Mouse (Mus musculus) naive thymus-derived CD4-positive, alpha-beta T cell, adult 2 months (primary cell): ENCODE data around the gene Polr1c.
A peak's percentile ranks its signal among the peaks of the same experiment; 100 is the strongest.

ENCODE experiments used
- DNase-seq: peaks from one replicate; pipeline ENCODE4 v3.0.0-alpha.2; 2011; ENCODE audit warnings: low read depth

The Polr1c gene

DNA sequence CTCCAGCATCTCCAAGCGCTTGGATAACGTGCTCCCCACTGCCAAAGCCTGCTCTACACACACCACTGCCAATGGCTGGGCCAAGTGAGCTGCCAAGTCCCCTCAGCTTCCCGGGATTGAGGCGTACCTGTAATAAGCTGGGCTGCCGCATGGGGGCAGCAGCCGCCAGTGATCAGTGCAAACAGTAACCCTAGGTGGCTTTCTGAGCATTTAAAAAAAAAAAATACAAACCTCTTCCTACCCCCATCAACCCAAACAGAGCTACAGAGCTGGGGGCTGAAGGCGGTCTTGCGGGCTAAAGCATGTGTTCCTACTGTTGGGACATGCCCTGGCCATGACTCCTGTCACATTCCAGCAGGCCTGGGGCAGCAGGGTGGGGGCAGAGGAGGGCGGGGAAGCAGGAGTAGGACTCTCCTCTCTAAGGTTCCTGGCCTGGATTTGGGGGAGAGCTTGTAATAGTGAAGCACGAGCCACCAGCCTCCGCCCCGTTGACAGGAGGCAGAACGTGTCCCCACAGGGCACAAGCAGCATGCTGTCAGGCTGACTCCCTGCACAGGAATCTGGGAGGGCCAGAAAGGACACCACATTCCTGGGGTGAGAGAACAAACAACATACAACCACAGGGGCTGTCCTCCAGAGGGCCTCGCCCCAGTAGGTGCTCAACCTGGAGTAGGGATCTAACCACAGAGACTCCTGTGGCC lies 18.2 kb upstream of the Polr1c start:
- DNase-seq, result peak; percentile 82

DNA sequence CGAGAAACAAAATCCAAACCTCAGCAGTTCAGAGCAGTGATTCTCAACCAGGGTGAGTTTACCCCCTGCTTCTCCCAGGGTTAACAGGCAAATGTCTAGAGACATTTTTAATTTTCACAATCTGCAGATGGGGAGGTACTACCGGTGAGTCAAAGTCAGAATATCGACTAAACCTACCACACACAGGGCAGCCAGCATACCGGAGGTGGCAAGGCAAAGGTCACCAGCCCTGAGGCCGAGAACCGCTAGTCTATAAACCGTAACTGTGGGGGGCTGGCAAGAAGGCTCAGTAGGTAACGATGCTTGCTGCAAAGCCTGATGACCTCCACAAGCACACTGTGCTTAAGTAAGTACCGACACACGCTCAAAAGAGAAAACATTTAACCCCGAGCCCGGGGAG lies 17.6 kb upstream of the Polr1c start:
- DNase-seq, result no peak

DNA sequence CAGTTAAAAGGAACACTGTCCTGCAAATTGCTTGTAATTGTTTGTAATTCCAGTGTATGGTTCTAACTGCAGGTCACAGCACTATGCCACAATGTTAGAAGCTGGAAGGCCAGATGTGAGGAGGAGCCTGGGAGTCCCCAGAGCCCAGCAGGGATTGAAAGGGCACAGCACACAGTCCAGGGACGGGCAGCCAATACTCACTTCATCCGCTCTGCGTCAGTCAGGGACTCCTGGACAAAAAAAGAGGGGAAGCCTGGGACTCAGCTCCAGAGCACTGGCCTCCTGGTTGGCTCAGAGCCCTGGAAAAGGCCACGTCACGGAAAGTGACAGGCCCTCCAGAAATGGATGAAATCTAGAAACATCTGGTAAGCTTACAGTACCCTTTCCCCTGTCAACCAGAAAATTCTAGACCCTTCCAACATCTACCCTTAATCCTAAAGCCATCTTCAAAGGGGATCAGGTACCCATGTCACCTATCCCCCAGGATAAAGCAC lies 14.4 kb upstream of the Polr1c start:
- no peak for DNase-seq

DNA sequence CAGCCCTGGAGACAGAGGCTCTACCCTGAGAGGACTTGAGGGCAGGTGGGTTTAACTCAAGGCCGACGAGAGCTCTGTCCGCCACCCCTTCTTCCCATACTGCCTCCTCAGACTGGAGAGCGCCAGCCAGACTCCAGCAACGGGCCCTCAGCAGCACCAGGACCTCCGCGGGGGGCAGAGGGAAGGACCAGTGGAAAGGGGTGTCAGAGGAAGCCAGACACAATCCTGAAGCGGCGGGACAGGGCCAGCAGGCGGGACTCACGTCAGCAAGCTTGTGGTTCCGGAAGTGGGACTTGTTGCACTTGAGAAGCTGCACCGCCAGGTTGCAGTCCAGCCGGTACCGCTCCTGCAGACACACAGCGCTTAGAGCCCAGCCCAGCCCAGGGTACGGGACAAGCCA lies 11.8 kb upstream of the Polr1c start:
- DNase-seq, result no peak

DNA sequence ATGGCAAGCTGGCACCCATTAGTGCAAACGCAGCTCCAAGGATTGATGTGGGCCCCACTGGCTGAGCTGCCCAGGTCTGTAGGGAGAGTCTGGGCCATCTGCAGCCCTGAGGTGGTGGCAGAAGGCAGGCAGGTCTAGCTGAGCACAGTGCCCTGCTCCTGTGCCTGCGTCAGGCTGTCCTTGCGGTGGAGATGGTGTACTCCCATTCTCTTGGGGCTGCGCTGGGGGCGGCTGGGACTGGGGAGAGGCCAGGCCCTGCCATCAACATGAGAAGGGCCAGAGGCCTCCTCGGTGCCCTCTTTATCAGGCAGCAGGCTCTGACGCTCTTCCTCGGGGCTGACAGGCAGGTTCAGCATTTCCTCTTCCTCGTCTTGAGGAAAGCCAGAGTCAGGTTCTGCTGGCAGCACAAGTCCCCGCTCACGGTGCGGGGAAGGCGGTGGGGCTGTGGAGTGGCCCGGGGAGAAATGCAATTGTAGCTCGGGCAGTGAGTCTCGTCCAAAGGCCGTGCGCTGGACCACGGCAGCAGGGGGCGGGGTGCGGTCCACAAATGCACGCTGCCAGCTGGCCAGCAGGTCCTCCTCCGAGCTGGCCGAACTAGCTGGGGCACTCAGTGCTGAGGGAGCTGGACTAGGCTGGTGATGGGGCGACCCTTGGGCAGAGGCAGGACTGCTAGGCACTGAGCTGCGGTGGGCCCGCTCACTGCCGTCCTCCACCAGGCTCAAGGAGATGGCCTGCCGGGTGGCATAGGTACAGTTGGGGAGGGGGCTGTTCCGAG lies 10.6 kb upstream of the Polr1c start:
- no peak for DNase-seq

DNA sequence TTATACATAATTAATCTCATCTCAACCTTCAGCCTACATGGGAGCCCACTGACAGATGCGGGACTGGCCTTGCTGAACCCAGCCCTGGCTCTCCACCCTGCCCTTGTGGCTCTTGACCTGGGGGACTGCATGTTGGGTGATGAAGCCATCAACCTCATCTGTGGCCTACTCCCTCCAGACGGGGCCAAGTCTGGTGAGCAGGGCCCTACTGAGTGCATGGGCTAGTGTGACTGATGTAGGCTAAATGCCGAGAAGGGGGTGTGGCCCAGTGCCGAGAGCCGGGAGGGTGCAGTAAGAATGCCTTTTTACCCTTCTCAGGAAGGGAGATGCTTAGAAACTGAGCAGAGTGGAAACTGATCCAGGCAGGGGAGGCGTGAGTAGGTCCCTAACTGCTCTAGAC lies 7.3 kb upstream of the Polr1c start:
- DNase-seq, result no peak

DNA sequence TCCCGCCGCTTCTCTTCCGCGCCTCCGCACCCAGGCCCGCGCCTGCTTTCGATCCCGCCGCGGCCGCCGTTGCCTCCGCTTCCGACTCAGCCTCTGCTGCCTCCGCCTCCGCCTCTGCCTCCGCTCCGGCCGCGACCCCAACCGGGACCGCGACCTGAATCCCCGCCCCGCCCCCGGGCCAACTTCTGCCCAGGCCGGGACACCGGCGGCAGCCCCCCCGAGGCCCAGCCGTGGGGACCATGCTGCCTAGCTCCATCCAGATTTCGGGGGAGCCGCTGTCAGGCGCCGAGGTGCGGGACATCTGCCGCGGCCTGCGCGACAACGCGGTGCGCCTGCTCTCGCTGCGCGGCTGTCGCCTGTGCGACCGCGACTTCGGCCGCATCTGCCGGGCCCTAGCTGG lies 6.3 kb upstream of the Polr1c start:
- no peak for DNase-seq

DNA sequence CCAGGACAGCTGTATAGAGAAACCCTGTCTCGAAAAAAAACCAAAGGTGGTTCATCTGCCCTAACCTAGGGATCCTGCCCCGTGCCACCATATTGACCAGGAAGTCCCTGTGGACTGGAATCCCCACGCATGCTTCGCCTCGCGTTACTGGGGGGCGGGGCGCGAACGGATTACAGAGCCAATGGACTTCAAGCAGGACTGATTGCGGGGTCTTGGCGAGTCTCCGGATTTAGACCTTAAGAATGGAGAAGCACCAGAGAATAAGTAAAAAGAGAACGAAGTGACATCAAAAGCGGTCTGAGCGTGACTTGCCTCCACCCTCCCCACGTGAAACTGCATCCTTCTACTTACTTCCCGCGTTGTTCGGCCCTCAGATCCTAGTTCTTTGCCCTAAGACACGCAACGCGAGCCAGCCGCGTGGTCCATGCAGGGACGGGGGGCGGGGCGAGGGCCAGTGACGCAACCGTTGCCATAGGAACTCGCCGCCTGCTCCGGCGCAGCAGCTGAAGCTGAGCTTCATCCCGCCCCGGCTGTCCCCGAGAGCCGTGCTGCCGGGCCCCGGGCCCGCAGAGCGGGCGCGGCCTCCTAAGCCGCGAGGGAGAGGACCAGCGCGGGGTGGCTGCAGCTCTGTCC lies 5.7 kb upstream of the Polr1c start, which contains the start of gene Lrrc73:
Gene Lrrc73, plus strand, starts transcription at position 80 of the 633 bp plus-strand sequence.
- peak; percentile 93 for DNase-seq

DNA sequence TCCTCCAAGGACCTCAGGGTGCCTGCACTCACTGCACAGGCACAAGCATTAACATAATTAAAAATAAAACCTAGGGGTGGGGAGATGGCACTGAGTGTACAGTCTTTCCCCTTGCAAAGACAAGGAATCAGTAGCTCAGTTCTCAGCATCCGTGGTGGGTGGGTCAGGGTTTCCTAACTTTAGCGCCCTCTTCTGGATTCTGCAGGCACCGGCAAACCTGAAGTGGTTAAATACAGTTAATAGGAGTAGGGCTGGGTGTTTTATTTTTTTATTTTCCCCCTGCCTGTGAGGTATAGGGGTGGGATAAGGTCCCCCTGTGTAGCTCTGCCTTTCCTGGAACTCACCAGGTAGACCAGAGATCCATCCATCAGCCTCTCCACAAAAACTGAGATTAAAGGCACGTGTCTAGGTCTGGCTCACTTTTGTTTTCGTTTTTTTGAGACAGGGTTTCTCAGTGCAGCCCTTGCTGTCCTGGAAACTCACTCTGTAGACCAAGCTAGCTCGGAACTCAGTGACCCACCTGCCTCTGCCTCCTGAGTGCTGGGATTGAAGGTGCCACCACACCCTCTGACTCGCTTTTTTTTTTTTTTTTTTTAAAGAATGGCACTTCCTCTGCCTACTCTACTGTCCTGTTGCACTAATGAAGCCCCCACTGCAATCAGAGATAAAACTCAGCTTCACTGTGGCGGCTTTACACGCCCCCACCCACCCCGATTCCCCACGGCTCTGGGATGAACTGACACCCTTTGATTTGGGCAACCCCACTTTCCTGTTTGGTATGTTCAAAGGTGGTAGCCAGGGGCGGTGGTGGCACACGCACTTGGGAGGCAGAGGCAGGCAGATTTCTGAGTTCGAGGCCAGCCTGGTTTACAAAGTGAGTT lies 5.0 kb upstream of the Polr1c start:
- DNase-seq, result peak; percentile 67

DNA sequence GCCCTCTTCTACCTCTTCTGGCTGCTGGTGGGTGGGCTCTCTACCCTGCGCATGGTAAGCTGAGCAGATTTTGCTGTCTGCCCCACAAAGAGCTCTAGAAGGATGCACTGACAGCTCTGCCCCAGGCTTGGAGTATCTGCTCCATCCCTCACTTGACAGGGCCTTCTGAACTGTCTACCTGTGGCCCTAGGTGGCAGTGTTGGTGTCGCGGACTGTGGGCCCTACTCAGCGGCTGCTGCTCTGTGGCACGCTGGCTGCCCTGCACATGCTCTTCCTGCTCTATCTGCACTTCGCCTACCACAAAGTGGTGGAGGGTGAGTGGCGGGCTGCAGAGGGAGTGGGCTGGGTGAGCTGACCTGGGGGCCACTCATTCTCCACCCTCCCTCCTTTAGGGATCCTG lies 3.3 kb upstream of the Polr1c start:
- peak; percentile 38 for DNase-seq

DNA sequence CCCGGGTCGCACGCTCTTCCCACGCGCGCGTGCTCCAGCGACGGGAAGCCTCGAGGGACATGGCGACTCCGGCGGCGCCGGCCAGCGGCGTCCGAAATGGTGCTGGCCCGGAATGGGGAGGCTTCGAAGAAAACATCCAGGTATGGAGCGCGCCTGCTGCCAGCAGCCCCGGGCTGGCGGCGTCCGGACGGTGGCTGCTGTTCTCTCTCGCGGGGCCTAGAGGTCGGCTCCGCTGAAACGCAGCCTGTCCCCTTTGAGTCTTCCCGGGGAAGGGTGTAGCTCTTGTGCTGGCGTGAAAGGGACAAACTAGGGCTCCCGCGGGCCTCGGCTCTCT lies 302 bp upstream of the Polr1c start:
- no peak for DNase-seq

DNA sequence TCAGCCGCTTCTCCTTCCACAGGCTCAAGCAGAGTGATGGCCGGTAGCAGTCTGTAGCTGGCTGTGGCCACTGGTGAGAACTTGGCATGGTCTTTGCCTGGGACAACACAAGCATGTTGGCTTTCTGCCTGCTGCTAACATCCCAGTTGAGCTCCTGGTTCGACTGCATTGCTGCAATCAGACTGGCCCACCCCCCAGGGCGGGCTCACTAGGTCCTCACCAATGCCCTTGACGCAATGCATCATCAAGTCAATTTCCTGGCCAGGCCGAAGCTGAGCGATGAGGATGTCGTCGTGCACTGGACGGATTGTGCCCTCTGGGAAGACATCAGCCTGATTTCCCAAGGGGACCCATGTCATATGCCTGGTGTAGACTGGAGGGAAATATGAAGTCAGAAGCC lies 3.3 kb downstream of the Polr1c start:
- DNase-seq, result no peak

DNA sequence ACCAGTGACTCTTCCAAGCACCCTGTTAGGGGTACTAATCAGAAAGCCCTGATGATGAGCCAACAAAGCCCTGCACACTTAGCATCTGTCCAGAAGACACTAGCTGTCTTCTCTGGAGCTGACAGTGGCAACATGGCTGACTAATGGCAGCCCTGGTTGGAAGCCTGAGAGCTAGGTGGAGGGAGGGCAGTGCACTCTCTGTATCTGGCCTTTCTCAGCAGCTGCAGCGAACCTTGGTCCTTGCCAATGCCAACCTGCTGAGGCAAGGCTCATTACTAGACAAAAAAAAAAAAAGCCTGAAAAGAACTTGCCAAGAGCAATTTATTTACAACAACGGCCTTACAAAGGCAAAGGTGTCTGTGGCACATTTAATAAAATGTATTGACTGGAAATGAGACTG lies 4.2 kb downstream of the Polr1c start:
- no peak for DNase-seq

DNA sequence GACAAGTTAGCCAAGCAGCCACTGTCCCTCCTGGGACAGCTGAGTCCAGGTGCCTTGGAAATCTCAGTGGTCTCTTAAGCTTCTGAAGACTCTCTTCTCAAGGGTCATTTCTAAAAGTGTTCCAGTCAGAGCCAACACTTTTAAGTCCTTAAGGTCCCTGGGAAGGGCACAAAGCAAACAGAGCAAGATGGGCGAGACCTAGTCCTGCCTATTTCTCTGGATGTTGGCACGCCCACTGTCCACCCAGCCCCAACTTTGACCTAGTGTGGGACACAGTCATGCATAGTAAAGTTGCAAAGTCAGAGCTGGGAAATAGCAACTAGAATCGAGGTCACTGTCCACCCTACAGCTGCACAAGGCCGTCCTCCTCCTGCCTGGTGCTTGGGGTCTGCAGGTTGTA lies 4.9 kb downstream of the Polr1c start:
- DNase-seq, result no peak

DNA sequence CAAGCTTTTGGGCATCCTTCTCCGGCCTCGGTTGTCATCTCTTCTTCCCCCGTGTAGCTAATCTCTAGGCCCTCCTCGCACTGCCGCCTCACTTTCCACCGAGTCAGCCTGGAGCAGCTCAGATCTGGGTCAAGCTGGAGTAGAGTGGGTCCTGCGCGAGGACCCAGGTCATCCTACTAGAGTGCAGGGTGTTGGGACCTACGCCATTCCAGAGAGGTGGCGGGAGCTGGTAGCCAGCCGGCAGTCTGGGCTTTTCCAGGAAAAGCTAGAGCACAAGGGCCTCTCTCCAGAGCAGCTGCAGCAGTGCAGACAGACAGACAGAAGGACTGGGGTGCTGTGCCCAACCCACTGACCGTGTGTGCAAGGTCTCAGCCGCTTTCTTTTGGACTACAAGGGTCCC lies 5.6 kb downstream of the Polr1c start:
- DNase-seq, result no peak

DNA sequence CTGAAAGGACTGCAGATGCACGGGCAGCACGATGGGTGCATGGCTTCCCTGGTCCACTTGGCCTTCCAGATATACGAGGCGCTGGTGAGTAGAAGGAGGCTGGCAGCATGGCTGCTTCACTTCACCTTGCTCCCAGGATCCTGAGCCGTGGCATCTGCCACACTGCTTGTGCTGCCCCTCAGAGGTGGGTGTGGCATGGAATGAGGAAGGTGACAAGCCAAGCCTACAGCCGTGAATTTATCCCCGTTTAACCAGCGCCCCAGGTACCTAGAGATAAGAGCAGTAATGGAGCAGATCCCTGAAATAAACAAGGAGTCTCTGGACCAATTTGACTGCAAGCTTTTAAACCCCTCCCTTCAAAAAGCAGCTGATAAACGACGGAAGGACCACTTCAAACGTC lies 6.4 kb downstream of the Polr1c start:
- no peak for DNase-seq

DNA sequence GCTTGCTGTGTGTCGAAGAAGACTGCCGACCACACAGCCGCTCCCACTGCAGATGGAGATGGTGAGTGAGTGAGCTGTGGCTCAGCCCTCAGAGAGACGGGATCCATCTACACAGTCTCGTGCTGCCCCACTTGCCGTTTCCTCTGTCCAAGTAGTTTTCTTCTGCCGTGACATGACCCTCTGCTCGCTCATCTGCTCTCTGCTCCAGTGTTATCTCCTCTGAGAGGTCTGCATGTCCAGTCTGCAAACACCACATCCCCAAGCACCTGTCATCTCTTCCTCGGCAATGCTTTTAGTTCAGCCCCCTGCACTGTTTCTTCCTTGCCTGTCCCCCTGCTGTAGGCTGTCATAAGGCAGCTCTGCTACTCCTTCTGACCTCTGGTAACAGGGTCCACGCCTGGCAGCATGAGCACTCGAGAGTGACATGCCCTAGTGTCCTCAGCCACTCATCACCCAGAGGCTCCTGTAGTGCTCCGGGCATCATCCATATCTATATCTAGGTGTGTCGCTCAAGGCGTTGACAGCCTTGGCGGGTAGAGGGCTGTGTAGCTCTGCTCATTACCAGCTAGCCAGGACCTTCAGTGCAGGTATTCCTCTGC lies 8.2 kb downstream of the Polr1c start:
- DNase-seq, result no peak

DNA sequence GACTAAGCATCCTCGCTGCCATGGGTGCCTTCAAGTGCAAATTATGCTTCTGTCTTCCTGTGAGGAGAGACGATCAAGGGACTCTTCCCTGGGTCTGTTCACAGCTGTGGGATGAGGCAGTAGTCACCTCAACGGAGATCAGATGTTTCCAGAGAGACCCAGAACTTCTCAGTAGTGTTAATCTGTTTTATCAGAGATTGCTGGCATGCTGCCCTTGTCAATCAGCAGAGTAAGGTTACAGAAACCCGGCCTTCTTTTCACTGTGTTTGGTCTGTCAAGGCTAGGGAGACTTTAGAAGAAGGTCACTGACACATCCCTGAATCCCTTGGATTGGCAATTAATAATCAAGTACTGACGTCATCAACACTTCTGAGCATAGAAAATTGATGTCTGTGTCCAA lies 10.4 kb downstream of the Polr1c start:
- no peak for DNase-seq

DNA sequence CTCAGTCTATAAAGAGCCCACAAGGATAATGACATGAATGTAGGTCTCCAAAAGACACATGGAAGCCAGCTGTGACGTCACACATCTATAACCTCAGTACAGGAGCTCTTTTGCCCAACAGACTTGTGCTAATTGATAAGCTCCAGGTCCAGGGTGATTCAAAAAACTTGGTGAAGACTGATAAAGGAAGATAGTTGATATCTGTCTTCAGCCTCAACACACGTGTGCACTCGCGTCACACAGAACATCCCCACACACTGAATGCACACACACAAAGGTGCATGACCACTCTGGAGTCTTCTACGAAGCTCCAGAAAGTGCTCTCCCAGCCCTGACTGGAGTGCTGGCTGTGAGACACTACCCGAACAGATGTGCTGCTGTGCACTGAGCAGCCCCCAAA lies 10.8 kb downstream of the Polr1c start:
- DNase-seq, result no peak

DNA sequence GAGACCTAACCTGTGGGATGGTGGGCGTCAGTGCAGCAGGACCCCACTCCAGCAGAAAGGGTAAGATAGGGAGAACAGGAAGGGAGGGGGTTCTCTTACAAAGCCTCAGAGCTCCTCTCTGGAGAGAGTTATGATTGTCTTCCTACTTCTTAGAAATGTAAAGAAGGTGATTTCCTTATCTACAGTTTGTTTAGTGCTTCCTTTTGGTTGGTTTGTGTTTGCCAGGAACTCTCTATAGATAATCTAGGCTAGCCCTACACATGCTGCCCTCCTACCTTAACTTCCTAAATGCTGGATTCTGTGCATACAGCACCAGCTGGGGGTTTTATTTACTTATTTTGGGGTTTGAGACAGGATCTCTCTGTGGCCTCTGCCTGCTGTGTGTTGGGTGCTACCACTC lies 11.8 kb downstream of the Polr1c start:
- no peak for DNase-seq

DNA sequence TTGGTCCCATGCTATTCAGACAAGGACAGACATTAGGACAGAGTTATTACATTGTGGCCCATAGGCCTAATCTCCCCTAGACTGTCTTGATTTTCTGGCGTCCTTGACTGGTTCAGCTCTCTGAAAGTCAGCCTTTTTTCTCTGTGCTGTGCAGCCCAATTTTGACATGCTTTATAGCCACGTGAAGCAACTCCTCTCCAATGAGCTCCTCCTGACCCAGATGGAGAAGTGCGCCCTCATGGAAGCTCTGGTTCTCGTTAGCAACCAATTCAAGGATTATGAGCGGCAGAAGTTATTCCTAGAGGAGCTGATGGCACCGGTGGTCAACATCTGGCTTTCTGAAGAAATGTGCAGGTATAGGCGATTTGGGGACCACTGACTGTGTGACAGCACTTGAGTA lies 20.3 kb downstream of the Polr1c start:
- no peak for DNase-seq

DNA sequence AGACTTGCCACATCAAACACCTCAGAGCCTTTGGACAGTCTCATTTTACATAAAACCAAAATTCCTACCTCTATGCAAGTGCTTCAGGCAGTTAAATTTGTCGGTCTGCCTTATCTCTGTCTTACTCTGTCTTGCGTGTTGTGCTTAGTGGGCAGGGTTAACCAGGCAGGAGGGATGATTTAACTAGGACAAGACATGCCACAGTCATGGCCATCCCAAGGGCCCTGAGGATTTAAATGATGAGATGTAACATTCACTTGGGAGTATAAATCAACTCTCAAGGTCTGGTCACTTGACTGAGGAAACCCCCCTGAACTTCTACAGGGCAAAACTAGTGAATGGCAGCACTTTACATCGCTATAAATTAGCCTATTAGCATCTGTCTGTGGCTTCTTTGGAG lies 26.3 kb downstream of the Polr1c start:
- DNase-seq, result no peak
